Mouse (Mus musculus): Measurements from ENCODE around the gene Sqor.
A peak's percentile ranks its signal among the peaks of the same experiment; 100 is the strongest.

The Sqor gene

GRCm38 (mm10) chr2:122784701-122785100, 19.7 kb downstream of the Sqor start:
- DNase-seq (ENCODE audit: low spot score): no peak

GRCm38 (mm10) chr2:122786167-122786566, 21.1 kb downstream of the Sqor start:
- DNase-seq (ENCODE audit: low spot score): no peak

- no peak for DNase-seq (ENCODE audit: low spot score)
Measured at GRCm38 (mm10) chr2:122789311-122789710, 24.3 kb downstream of the Sqor start.

GRCm38 (mm10) chr2:122789730-122790129, 24.7 kb downstream of the Sqor start:
- DNase-seq (ENCODE audit: low spot score): no peak

- DNase-seq (ENCODE audit: low spot score): no peak
Measured at GRCm38 (mm10) chr2:122804392-122804791, 39.4 kb downstream of the Sqor start.

GRCm38 (mm10) chr2:122806040-122806439, 41.0 kb downstream of the Sqor start:
- DNase-seq (ENCODE audit: low spot score): no peak

DNA sequence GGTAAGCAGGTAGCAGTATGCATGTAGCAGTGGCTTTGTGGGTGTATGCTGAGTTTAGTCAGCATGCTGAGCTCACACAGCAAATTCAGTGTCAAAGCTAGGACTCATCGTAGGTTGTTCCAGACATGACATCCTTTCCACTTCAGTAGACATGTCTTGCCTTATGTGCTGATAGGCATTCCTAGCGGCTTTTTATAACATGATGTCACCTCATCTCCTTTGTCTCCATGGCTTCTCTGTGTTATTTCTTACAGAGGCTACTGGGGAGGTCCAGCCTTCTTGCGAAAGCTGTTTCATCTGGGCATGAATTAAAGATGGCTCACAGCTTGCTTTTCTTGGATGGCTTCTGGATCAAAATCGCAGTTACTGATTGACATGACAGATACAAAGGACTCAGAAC, 44.0 kb downstream of the Sqor start:
- DNase-seq (ENCODE audit: low spot score): no peak

- no peak for DNase-seq (ENCODE audit: low spot score)
Measured at GRCm38 (mm10) chr2:122816986-122817385, 51.9 kb downstream of the Sqor start.

DNA sequence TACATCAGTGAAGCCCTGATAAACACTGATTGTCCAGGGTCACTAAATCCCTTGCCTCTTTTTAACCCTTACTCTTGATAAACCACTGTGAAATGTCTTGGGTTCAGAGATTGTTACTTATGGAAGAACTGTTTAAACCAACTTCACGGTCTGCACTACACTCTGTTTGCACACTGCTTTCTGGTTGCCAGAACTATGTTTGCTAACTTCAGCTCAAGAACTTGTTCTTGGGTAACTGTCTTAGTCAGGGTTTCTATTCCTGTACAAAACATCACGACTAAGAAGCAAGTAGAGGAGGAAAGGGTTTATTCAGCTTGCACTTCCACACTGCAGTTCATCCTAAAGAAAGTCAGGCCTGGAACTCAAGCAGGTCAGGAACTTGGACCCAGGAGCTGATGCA, 56.2 kb downstream of the Sqor start:
- no peak for DNase-seq (ENCODE audit: low spot score)

DNA sequence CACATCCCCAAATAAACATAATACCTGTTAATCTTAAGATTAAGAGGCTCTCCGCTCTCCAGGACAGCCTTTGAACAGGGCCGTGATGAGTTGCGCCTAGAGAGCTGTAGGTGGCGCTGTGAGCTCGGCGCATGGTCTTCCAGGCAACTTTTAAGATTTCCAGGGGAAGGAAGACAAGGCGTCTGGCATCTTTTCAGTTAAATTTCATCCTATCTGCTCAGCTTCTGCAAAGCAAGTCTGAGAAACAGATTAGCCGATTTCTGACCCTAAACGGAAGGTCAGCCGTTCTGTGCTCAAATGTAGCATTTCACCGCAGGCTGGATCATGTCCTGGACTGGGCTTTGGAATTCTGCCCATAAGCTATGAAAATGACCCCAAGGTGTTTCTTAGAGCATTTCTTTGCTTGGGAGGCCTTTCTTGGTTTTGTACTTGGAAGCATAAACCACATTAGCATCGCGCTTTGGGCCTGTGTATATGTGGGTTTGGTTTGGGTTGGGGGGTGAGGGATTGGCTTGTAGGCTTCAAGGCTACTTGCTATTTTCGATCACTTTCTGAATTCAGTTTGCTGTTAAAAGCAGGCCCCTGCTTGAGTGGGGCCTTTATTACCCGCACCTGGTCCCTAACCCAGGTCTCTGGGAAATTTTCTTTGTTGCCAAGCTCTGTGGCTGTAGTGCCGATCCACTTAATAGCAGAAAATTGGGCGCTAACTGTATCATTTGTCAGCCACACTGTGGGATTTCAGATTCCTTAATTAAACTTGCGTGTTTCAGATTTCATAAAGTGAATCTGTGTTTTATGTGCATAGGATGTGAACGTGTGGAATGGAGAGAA, 60.6 kb downstream of the Sqor start:
- DNase-seq (ENCODE audit: low spot score): peak; percentile 63

GRCm38 (mm10) chr2:122826302-122826701, 61.3 kb downstream of the Sqor start:
- DNase-seq (ENCODE audit: low spot score): no peak

GRCm38 (mm10) chr2:122854636-122855035, 89.6 kb downstream of the Sqor start:
- no peak for DNase-seq (ENCODE audit: low spot score)

- no peak for DNase-seq (ENCODE audit: low spot score)
Measured at GRCm38 (mm10) chr2:122855354-122855753, 90.3 kb downstream of the Sqor start.

Data from testis, postnatal 10 days (tissue).